Mouse (Mus musculus) neural tube, embryonic 11.5 days (tissue): ENCODE data around the gene Lmf2. TPM values are rescaled to one million over a fixed set of nuclear protein-coding genes. Genes with fewer than 3 reads are reported as not detected.
A peak's percentile ranks its signal among the peaks of the same experiment; 100 is the strongest.

Experiments
- ATAC-seq: fragments of 200-750 bp; cut with Nextera tagmentation; 2 replicates; pipeline ENCODE4 v1.8.0; 2017; ENCODE audit warnings: moderate number of reproducible peaks, mild to moderate bottlenecking, moderate TSS enrichment, moderate library complexity; ENCODE audit not compliant: insufficient read depth, low FRiP score, low TSS enrichment
- DNase-seq: peaks from one replicate; pipeline ENCODE4 v3.0.0-alpha.2; 2015; ENCODE audit warnings: low spot score
- H3K27ac ChIP-seq: fragments of 300-500 bp; sonication (generic); 2 replicates; pipeline ENCODE4 v1.5.1; 2014; ENCODE audit warnings: low read depth, mild to moderate bottlenecking, low read length
- H3K27me3 ChIP-seq: fragments of 300-500 bp; sonication (generic); 2 replicates; pipeline ENCODE4 v1.6.1; 2014; ENCODE audit warnings: mild to moderate bottlenecking, low read length, mixed read lengths; ENCODE audit not compliant: control insufficient read depth, insufficient read depth
- H3K36me3 ChIP-seq: fragments of 300-500 bp; sonication (generic); 2 replicates; pipeline ENCODE4 v1.6.1; 2014; ENCODE audit warnings: mild to moderate bottlenecking, low read length, moderate library complexity, mixed read lengths; ENCODE audit not compliant: control insufficient read depth, insufficient read depth
- H3K4me1 ChIP-seq: fragments of 300-500 bp; sonication (generic); 2 replicates; pipeline ENCODE4 v1.6.1; 2014; ENCODE audit warnings: low read length, mixed read lengths; ENCODE audit not compliant: control insufficient read depth, insufficient read depth
- H3K4me2 ChIP-seq: fragments of 300-500 bp; sonication (generic); 2 replicates; pipeline ENCODE4 v1.6.1; 2014; ENCODE audit warnings: low read depth, mild to moderate bottlenecking, moderate library complexity
- H3K4me3 ChIP-seq: fragments of 300-500 bp; sonication (generic); 2 replicates; pipeline ENCODE4 v1.5.1; 2014; ENCODE audit warnings: low read depth, low read length
- H3K9ac ChIP-seq: fragments of 300-500 bp; sonication (generic); 2 replicates; pipeline ENCODE4 v1.6.1; 2014; ENCODE audit warnings: mild to moderate bottlenecking, low read length
- H3K9me3 ChIP-seq: fragments of 300-500 bp; sonication (generic); 2 replicates; pipeline ENCODE4 v1.6.1; 2016; ENCODE audit warnings: low read length; ENCODE audit not compliant: control insufficient read depth
- WGBS: fragments of 180-500 bp; shearing (Covaris S2); extraction: QIAGEN DNeasy Blood & Tissue Kit; methylation state at CpG from one replicate; pipeline ENCODE4 v1.1.7; 2014; 5-methylcytosine and 5-hydroxymethylcytosine counted together
- polyA plus RNA-seq: library from polyadenylated mRNA; unstranded; fragments of >200 nt; fragmentation: Nextera tagmentation; extraction: Ambion mirVana; gene quantifications from 2 replicates; pipeline ENCODE4 v1.2.1, GENCODE M21; 2014

Lmf2 gene
- polyA plus RNA-seq, 1 experiment from 2014 or later, result 35.8 TPM

- peaks cover 5% of the 10 kb centered on the region for H3K27me3 ChIP-seq
- no peak within 1 kb of the TSS for H3K9ac ChIP-seq
- no peak within 1 kb of the TSS for H3K4me3 ChIP-seq
- H3K4me2 ChIP-seq, result no peak within 1 kb of the TSS
- H3K9me3 ChIP-seq, result no peaks in the 10 kb centered on the region
- ATAC-seq, result no peak
- no peaks in the 10 kb centered on the region for H3K36me3 ChIP-seq
- WGBS, result 88% methylated on average over 7 of the region's 7 CpGs
- no peak within 1 kb of the TSS for H3K27ac ChIP-seq
- DNase-seq, result no peak
- H3K4me1 ChIP-seq, result no peaks in the 10 kb centered on the region; the same call in 1 of the 2 replicates
These were observed 29.2 kb upstream of the Lmf2 start, which contains the start of gene Klhdc7b for GRCm38 (mm10) chr15:89384617-89385016. TSS of gene Klhdc7b (plus strand) at chr15:89384917.

GRCm38 (mm10) chr15:89379429-89379828 is 24.0 kb upstream of the Lmf2 start:
- WGBS, result 5% methylated on average over 10 of the region's 10 CpGs
- no peak overlapping the region for H3K9ac ChIP-seq
- DNase-seq (peak; percentile 20), ATAC-seq (no peak)
- peaks cover 40% of the 10 kb centered on the region for H3K27me3 ChIP-seq
- H3K4me3 ChIP-seq, result peak overlapping the region; percentile 34
- peaks cover 6% of the 10 kb centered on the region; the same call in 1 of the 2 replicates for H3K4me1 ChIP-seq
- H3K36me3 ChIP-seq, result no peaks in the 10 kb centered on the region
- no peaks in the 10 kb centered on the region for H3K9me3 ChIP-seq
- H3K4me2 ChIP-seq, result peak overlapping the region; percentile 58
- H3K27ac ChIP-seq, result no peak overlapping the region

- DNase-seq, result peak; percentile 51
- peaks cover 8% of the 10 kb centered on the region; the same call in 1 of the 2 replicates for H3K4me1 ChIP-seq
- H3K9ac ChIP-seq, result peak within 1 kb of the TSS; percentile 32; the same call in 1 of the 2 replicates
- H3K9me3 ChIP-seq, result no peaks in the 10 kb centered on the region
- H3K36me3 ChIP-seq, result no peaks in the 10 kb centered on the region
- H3K27ac ChIP-seq, result no peak within 1 kb of the TSS
- H3K4me3 ChIP-seq, result peak within 1 kb of the TSS; percentile 34
- ATAC-seq, result no peak
- under 1% methylated on average over 32 of the region's 33 CpGs for whole genome bisulfite sequencing
- peaks cover 40% of the 10 kb centered on the region for H3K27me3 ChIP-seq
- peak within 1 kb of the TSS; percentile 58 for H3K4me2 ChIP-seq
These were observed 23.5 kb upstream of the Lmf2 start, which contains the start of gene Odf3b for GRCm38 (mm10) chr15:89378831-89379401. TSS of gene Odf3b (minus strand) at chr15:89379282.

DNA sequence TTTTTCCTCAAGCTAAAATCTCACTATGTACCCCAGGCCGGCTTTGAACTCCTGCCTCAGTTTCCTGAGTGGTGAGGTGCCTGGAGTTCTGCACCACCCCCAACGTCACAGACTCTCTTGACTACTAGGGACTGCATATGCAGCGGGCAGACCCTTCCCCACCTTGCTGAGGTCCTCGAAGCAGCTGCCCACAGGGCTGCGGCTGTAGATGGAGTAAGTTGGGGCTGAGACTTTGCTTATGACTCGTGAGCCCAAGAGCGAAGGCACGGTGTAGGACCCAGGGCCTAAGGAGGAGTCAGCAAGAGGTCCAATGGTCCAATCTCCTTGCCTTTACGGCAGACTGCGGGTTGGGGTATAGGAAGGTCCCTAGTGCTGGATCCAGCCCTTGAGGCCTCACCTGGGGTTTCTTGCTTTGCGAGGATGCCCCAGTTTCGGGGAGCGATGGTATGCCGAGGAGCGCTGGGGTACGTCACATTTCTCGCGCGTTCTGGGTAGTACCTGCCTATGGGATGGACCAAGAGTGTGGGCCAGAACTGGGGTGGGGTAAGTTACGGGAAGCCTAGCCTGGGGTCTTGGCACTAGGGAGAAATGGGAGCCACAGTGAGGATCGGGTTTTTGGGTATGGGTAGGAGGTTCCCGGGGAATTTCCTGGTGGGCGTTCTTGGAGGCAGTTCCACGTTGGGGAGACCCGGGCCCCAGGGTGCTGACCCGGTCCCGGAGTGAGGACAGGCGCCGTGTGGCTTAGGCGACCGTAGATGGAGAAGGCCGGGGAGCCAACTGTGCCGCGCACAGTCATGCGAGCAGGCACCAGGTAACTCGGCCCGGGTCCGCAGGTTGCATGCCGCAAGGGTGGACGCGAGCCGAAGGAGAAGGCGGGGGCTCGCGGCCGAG is 22.7 kb upstream of the Lmf2 start:
- Histone ChIP-seq H3K4me1 (peaks cover 9% of the 10 kb centered on the region; the same call in 1 of the 2 replicates), H3K9me3 (no peaks in the 10 kb centered on the region), H3K27me3 (peaks cover 40% of the 10 kb centered on the region), H3K36me3 (no peaks in the 10 kb centered on the region), H3K4me3 (peak overlapping the region; percentile 34), H3K9ac (peak overlapping the region; percentile 32; the same call in 1 of the 2 replicates), H3K4me2 (peak overlapping the region; percentile 58), H3K27ac (no peak overlapping the region)
- WGBS, result 10% methylated on average over 46 of the region's 46 CpGs
- ATAC-seq, result no peak
- DNase-seq, result no peak

GRCm38 (mm10) chr15:89377362-89377761 is 21.9 kb upstream of the Lmf2 start:
- peaks cover 40% of the 10 kb centered on the region for H3K27me3 ChIP-seq
- H3K4me1 ChIP-seq, result peaks cover 12% of the 10 kb centered on the region; the same call in 1 of the 2 replicates
- no peak overlapping the region for H3K9ac ChIP-seq
- no peaks in the 10 kb centered on the region for H3K9me3 ChIP-seq
- H3K27ac ChIP-seq, result no peak overlapping the region
- H3K36me3 ChIP-seq, result 0 out of 2 replicates have a peak, but pooled peaks cover 2% of the 10 kb centered on the region
- DNase-seq (peak; percentile 24), ATAC-seq (no peak)
- no peak overlapping the region for H3K4me2 ChIP-seq
- 11% methylated on average over 18 of the region's 18 CpGs for WGBS
- no peak overlapping the region for H3K4me3 ChIP-seq

GRCm38 (mm10) chr15:89376957-89377356 is 21.5 kb upstream of the Lmf2 start, which contains the start of gene Tymp:
TSS of gene Tymp (minus strand) at chr15:89377039.
- Histone ChIP-seq H3K9me3 (no peaks in the 10 kb centered on the region), H3K9ac (no peak within 1 kb of the TSS), H3K4me1 (peaks cover 12% of the 10 kb centered on the region; the same call in 1 of the 2 replicates), H3K4me3 (no peak within 1 kb of the TSS), H3K36me3 (peaks cover 4% of the 10 kb centered on the region), H3K27ac (no peak within 1 kb of the TSS), H3K4me2 (no peak within 1 kb of the TSS), H3K27me3 (peaks cover 40% of the 10 kb centered on the region)
- DNase-seq (no peak), ATAC-seq (no peak)
- WGBS, result 17% methylated on average over 16 of the region's 16 CpGs

GRCm38 (mm10) chr15:89376040-89376439 is 20.6 kb upstream of the Lmf2 start:
- no peak for DNase-seq
- Histone ChIP-seq H3K9ac (no peak overlapping the region), H3K4me3 (no peak overlapping the region), H3K9me3 (no peaks in the 10 kb centered on the region), H3K4me2 (no peak overlapping the region), H3K36me3 (peaks cover 12% of the 10 kb centered on the region), H3K4me1 (peaks cover 12% of the 10 kb centered on the region; the same call in 1 of the 2 replicates), H3K27me3 (peaks cover 40% of the 10 kb centered on the region), H3K27ac (no peak overlapping the region)
- 82% methylated on average over 7 of the region's 7 CpGs for WGBS
- no peak for ATAC-seq

DNA sequence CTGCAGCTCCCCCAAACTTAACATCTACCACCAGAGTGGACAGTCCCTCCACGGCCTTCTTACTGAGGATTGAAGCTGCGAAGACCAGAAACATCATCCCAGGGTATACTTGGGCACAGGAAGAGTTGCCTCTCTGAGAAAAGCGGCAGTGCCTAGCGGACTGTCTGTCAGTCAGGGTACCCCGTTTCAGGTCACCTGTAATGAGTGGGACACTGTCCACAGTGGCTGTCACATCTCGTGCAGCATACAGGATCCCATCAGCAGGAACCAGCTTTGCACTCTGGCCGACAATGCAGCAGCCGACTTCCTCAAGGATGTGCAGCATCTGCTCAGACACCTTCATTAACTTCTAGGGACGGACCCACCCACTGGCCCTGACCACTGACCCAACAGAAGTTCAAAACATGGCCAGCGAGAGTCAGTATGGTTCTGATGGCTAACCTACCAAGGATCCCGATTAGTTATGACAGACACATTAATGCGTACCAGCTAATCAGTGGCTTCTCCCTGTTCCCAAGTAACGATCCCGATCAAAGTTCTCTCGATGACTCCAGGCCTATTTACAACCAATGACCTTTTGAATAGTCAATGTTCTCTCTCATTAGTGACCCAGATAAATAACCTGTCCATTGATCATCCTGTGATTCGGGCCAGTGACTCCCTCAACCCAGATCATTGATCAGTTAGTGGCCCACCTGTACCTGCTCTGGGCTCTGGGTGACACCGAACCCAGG is 19.5 kb upstream of the Lmf2 start:
- no peak for ATAC-seq
- DNase-seq, result no peak
- Histone ChIP-seq H3K27ac (no peak overlapping the region), H3K4me3 (no peak overlapping the region), H3K9me3 (no peaks in the 10 kb centered on the region), H3K27me3 (peaks cover 36% of the 10 kb centered on the region), H3K4me1 (peaks cover 12% of the 10 kb centered on the region; the same call in 1 of the 2 replicates), H3K9ac (no peak overlapping the region), H3K4me2 (no peak overlapping the region), H3K36me3 (peaks cover 16% of the 10 kb centered on the region)
- WGBS, result 93% methylated on average over 17 of the region's 17 CpGs
